Mouse (Mus musculus) mouse embryonic stem cell (cell line): Measurements from ENCODE around the gene Dock10.

Source experiments
- in situ Hi-C, 2 experiments: fragments of 300-500 bp; cut with MboI; formaldehyde crosslinking; loops; 1 replicate in 1 of 2; 3 replicates in 1 of 2; pipeline ENCODE4 v1.14.3; 2019 to 2020; ENCODE audit warnings: low sequenced_read_pairs in 2 of 2, low pct_unique_long_range_greater_than_20kb in 1 of 2, mixed read lengths in 1 of 2; ENCODE audit not compliant: unreplicated experiment in 1 of 2

Gene Dock10

GRCm38 (mm10) chr1:80737812-80738391 lies 20.4 kb downstream of the Dock10 start:
- in situ Hi-C loops = no loop called here

DNA sequence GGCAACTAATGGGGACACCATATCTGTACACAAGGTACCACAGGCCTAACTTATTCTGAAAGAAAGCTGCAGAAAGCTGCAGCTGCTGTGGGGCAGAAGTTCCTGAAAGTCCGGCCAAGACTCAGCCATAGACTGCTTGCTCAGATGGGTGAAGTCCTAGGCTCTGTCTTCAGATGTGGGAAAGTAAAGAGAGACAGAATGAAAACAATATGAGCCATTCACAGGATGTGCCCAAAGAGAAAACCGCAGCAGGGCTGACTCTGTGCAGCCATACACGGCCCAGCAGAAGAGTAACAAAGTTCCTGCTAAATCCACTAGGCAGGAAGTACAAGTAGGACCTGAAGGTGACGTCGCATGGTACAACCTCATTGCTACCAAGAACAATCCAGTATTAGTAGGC lies 27.7 kb downstream of the Dock10 start:
- in situ Hi-C loops = no loop called here

DNA sequence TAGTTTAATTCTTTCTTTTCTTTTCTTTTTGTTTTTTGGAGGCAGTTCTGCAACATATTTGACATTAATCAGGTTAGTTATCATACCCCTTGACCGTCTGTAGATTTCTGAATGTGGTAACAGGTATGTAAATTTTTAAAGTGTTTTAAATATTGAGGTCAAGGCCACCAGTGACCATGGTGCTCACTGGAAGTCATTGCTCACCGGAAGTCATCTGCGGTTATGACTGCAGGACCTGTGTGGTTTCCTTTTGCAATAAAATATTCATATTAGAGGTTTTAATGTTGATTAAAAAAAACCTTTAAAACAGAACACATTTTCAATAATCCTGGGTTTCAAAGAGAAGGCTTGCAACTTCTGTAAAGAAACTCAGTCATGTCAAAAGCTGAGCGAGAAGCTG lies 28.2 kb downstream of the Dock10 start:
- in situ Hi-C loops = no loop called here

GRCm38 (mm10) chr1:80728183-80728582 lies 30.1 kb downstream of the Dock10 start:
- in situ Hi-C loops = no loop called here

GRCm38 (mm10) chr1:80727403-80727802 lies 30.9 kb downstream of the Dock10 start:
- in situ Hi-C loops = no loop called here

GRCm38 (mm10) chr1:80722647-80723046 lies 35.7 kb downstream of the Dock10 start:
- in situ Hi-C loops = no loop called here

- in situ Hi-C loops = no loop called here
Observed at GRCm38 (mm10) chr1:80722001-80722400, 36.3 kb downstream of the Dock10 start.

GRCm38 (mm10) chr1:80721181-80721580 lies 37.1 kb downstream of the Dock10 start:
- in situ Hi-C loops = no loop called here

GRCm38 (mm10) chr1:80720146-80720545 lies 38.2 kb downstream of the Dock10 start:
- in situ Hi-C loops = no loop called here

GRCm38 (mm10) chr1:80719436-80719835 lies 38.9 kb downstream of the Dock10 start:
- in situ Hi-C loops = no loop called here

DNA sequence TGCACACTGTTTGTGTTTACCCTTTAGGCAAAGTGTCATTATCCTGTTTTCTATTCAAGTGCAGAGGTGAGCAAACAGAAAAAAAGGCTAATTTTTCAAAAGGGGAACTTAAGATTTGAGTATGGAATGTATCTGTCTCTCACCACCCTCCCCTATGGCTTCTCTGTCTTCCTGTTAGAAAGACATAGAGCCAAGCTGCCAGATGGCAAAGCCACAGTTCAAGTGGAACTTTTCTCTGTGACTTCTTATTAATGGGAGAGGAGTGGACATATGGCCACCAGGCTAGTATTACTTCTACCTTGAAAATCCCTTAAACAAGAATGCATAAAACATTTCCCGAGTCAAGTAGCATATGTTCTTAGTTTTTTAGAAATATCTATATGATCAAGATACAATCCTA lies 39.7 kb downstream of the Dock10 start:
- in situ Hi-C loops = no loop called here

DNA sequence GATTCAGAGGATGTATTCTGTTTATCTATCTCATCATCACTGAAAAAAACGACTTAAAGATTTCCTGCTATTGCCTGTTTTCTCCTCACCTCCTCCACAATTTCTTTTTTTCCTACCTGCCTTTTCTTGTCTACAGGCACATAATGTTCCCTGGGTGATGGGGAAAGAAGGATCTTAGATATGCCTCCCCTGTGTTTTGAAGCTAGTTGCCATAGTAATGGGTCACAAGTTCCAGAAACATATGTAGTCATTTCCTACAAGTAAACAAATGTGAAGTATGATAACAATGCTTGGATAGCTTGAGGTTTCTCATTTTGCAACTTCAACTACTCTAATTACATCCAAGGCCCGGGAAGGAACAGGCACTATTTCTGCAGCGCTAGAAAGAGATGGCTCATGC lies 42.4 kb downstream of the Dock10 start:
- in situ Hi-C loops = no loop called here

DNA sequence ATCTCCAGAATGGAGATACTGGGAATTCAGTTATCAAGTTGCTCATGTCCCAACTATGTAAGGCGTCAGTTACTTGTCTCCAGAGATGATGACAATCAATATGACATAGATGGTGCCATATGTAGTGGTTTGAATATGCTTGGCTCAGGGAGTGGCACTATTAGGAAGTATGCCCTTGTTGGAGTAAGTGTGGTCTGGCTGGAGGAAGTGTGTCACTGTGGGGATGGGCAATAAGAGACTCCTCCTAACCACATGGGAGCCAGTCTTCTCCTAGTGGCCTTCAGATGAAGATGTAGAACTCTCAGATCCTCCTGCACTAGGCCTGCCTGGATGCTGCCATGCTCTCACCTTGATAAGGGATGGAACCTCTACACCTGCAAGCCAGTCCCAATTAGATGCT lies 44.4 kb downstream of the Dock10 start:
- in situ Hi-C loops = no loop called here

DNA sequence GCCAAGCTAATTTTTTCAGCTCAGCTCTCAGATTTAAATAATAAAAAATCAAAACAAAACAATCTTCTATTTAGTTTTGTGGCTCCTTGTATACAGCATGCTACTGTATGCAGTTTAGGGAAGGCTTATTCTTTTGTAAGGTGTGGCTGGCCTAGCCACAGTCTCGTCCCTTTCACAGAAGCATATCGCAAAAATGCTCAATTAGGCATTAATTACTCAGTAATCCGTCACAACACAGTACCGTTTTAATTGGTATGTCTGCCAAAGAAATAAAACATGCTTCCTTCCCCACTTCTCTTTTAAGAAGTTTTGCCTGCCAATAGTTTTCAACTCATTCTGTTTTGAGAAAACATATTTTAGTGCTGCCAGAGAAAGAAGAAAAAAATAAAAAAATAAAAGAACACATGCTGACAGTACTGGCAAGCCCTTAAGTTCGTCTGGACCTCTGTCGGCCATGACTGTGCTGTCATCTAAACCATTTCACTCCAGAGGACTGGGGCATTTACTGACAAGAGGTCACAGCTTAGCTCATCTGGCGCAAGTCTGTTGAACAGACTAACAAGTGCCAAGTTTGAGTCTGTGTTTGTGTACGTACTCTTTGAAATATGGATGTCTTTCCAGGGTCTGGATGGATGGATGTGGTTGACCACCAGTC lies 47.6 kb downstream of the Dock10 start:
- in situ Hi-C loops = no loop called here

DNA sequence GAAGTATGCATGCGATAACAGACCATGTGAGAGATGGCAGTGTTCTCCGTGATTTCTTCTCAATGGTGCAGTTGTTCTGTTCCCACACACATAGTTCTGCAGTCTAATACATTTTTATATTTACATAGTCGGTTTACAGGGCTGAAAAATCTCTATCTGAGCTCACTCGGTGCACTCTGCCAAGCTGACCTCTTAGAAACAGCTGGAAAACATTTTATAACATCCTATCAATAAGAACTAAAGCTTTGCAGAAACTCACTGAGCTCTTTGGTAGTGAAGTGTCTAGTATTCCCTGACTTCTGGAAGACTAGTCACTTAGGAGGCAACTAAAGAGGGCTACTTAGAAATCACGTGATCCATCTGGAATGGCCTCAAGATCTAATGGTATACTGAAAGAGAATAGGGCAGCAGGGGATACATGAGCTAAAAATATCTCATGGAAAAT lies 48.2 kb downstream of the Dock10 start:
- in situ Hi-C loops = no loop called here

DNA sequence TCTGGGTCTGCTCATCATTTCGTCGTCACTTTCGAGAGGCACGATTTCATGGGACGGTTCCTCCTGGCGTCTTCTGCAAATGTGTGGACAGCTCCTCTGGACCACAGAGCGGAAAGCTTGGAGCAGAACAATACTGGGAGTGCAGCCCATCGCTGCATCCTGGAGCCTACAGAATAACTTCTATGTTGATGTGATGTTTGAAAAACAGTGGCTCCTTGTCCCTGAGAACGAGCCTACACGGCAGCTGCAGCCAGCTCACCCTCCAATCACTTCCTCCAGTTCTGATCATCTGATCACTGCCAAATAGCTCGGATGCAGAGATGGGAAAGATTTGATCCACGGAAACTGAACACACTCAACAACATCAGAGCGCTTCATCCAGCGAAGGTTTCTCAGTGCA lies 49.0 kb downstream of the Dock10 start:
- in situ Hi-C loops = no loop called here

GRCm38 (mm10) chr1:80703279-80703678 lies 55.0 kb downstream of the Dock10 start:
- in situ Hi-C loops = no loop called here

DNA sequence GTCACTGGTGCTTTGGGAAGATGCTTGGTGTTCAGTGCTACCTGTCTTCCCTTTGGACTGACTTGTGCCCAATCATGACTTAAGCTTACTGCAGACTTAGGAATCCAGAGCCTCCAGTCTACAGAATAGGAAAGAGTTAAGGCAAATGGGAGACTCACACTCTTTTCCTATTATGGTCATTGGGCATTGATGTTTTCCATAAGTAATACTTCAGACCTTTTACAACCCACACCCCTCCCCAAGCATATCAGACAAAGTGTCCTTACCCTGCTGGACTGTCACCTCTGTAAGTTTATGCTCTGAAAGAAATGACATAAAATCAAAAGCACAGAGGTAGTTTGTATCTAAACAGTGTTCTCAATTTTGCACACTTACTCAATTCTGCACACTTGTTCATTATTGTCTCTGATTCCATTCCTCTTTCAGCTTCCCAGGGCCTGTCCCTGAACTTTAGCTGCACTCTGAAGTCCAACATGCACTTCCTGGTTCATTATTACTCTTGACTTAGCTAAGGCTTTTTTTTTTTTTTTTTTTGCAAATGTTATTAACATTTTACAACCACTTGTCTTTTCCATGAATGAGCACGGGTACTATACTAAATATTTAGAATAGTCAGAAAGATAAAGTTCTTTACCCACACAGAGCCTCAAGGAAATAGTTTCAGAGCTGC lies 82.2 kb downstream of the Dock10 start:
- in situ Hi-C loops = no loop called here

DNA sequence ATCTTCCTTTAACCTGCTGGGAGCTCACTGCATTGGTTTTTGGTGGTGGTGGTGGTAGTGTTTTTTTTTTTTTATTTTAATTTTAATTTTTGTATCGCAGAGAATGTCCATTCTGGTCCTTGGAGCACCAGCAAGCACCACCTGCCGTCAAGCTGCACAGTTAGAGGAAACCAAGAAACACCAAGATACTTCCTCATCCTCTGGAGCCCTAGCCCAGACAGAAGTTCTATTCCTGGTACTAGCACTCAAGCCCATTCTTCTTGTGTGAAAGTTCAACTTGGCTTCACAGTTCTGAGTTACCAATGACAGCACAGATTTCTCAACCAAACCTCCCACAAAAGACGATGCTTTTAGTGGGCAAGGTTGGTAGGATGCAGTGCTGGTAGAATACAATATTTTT lies 86.6 kb downstream of the Dock10 start:
- in situ Hi-C loops = no loop called here

DNA sequence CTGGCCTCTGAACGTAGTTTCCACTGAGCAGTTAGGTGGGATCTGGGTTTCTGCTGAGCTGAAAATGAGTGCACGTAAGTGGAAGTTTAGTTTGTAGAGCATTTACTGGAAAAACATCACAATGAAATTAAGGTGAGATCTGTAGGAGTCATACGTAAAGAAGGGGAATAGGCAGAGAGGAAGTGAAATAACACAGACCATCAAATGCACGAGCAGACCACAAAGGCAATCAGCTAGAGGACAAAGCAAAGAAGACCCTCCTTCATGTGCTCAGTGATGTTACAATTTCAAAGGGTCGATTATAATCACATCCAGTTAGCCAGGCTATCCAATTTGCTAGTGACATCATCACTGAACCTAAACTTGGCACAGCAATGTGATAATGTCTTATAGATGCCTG lies 87.3 kb downstream of the Dock10 start:
- in situ Hi-C loops = no loop called here
